Mouse (Mus musculus): ENCODE measurements at regions not wholly inside any gene's neighbourhood (a gene's known extent, or its start where the extent isn't known, plus 50 kb on each side); places are given as distances from the start of the nearest gene placed in this dataset.

GRCm38 (mm10) chr12:110186911-110187245 lies 92.0 kb upstream of the Dio3 start:
- WGBS, result 13% methylated on average over 10 of the region's 10 CpGs
- no peak for TF ChIP-seq POLR2A (IDR thresholded peaks at IDR 0.05; ENCODE audit: borderline replicate concordance, control insufficient read depth, low read depth, low read length)
- no peak for TF ChIP-seq CTCF (IDR thresholded peaks at IDR 0.05; ENCODE audit: control insufficient read depth, insufficient read depth, low read length)
- H3K4me1 ChIP-seq (ENCODE audit: control insufficient read depth, insufficient read depth, low read length), result no peaks in the 10 kb centered on the region
- H3K27ac ChIP-seq (ENCODE audit: control insufficient read depth, insufficient read depth, low read depth, low read length, poor library complexity), result no peak overlapping the region
- H3K4me3 ChIP-seq (replicated peaks; ENCODE audit: control insufficient read depth, low read depth, low read length), result no peak overlapping the region

GRCm38 (mm10) chr12:110187246-110188135 lies 91.4 kb upstream of the Dio3 start:
- Histone ChIP-seq H3K27ac (ENCODE audit: control insufficient read depth, insufficient read depth, low read depth, low read length, poor library complexity) (no peak overlapping the region), H3K4me1 (ENCODE audit: control insufficient read depth, insufficient read depth, low read length) (no peaks in the 10 kb centered on the region), H3K4me3 (replicated peaks; ENCODE audit: control insufficient read depth, low read depth, low read length) (no peak overlapping the region)
- WGBS, result 8% methylated on average over 49 of the region's 49 CpGs
- no peak for TF ChIP-seq POLR2A (IDR thresholded peaks at IDR 0.05; ENCODE audit: borderline replicate concordance, control insufficient read depth, low read depth, low read length)
- TF ChIP-seq CTCF (IDR thresholded peaks at IDR 0.05; ENCODE audit: control insufficient read depth, insufficient read depth, low read length), result no peak

- Histone ChIP-seq H3K27ac (ENCODE audit: control insufficient read depth, insufficient read depth, low read depth, low read length, poor library complexity) (no peak overlapping the region), H3K4me3 (replicated peaks; ENCODE audit: control insufficient read depth, low read depth, low read length) (no peak overlapping the region), H3K4me1 (ENCODE audit: control insufficient read depth, insufficient read depth, low read length) (no peaks in the 10 kb centered on the region)
- WGBS, result 5% methylated on average over 29 of the region's 29 CpGs
- TF ChIP-seq CTCF (IDR thresholded peaks at IDR 0.05; ENCODE audit: control insufficient read depth, insufficient read depth, low read length), result no peak
- no peak for TF ChIP-seq POLR2A (IDR thresholded peaks at IDR 0.05; ENCODE audit: borderline replicate concordance, control insufficient read depth, low read depth, low read length)
Observed at GRCm38 (mm10) chr12:110188136-110188631, 90.7 kb upstream of the Dio3 start.

GRCm38 (mm10) chr12:110188641-110189328 lies 90.1 kb upstream of the Dio3 start:
- TF ChIP-seq CTCF (IDR thresholded peaks at IDR 0.05; ENCODE audit: control insufficient read depth, insufficient read depth, low read length), result no peak
- no peak for TF ChIP-seq POLR2A (IDR thresholded peaks at IDR 0.05; ENCODE audit: borderline replicate concordance, control insufficient read depth, low read depth, low read length)
- Histone ChIP-seq H3K27ac (ENCODE audit: control insufficient read depth, insufficient read depth, low read depth, low read length, poor library complexity) (no peak overlapping the region), H3K4me1 (ENCODE audit: control insufficient read depth, insufficient read depth, low read length) (no peaks in the 10 kb centered on the region), H3K4me3 (replicated peaks; ENCODE audit: control insufficient read depth, low read depth, low read length) (no peak overlapping the region)
- 7% methylated on average over 39 of the region's 39 CpGs for WGBS

GRCm38 (mm10) chr12:110189329-110189642 lies 89.6 kb upstream of the Dio3 start:
- H3K4me1 ChIP-seq (ENCODE audit: control insufficient read depth, insufficient read depth, low read length), result no peaks in the 10 kb centered on the region
- no peak overlapping the region for H3K4me3 ChIP-seq (replicated peaks; ENCODE audit: control insufficient read depth, low read depth, low read length)
- 3% methylated on average over 19 of the region's 19 CpGs for WGBS
- TF ChIP-seq CTCF (IDR thresholded peaks at IDR 0.05; ENCODE audit: control insufficient read depth, insufficient read depth, low read length) (no peak), POLR2A (IDR thresholded peaks at IDR 0.05; ENCODE audit: borderline replicate concordance, control insufficient read depth, low read depth, low read length) (no peak)
- no peak overlapping the region for H3K27ac ChIP-seq (ENCODE audit: control insufficient read depth, insufficient read depth, low read depth, low read length, poor library complexity)

GRCm38 (mm10) chr12:110192186-110192585 lies 86.7 kb upstream of the Dio3 start:
- WGBS, result 76% methylated on average over 8 of the region's 8 CpGs
- Histone ChIP-seq H3K4me1 (ENCODE audit: control insufficient read depth, insufficient read depth, low read length) (no peaks in the 10 kb centered on the region), H3K27ac (ENCODE audit: control insufficient read depth, insufficient read depth, low read depth, low read length, poor library complexity) (no peak overlapping the region), H3K4me3 (replicated peaks; ENCODE audit: control insufficient read depth, low read depth, low read length) (no peak overlapping the region)
- no peak for TF ChIP-seq CTCF (IDR thresholded peaks at IDR 0.05; ENCODE audit: control insufficient read depth, insufficient read depth, low read length)
- no peak for TF ChIP-seq POLR2A (IDR thresholded peaks at IDR 0.05; ENCODE audit: borderline replicate concordance, control insufficient read depth, low read depth, low read length)

GRCm38 (mm10) chr12:110197366-110197765 lies 81.5 kb upstream of the Dio3 start:
- Histone ChIP-seq H3K4me1 (ENCODE audit: control insufficient read depth, insufficient read depth, low read length) (no peaks in the 10 kb centered on the region), H3K27ac (ENCODE audit: control insufficient read depth, insufficient read depth, low read depth, low read length, poor library complexity) (no peak overlapping the region), H3K4me3 (replicated peaks; ENCODE audit: control insufficient read depth, low read depth, low read length) (no peak overlapping the region)
- TF ChIP-seq CTCF (IDR thresholded peaks at IDR 0.05; ENCODE audit: control insufficient read depth, insufficient read depth, low read length), result no peak
- no peak for TF ChIP-seq POLR2A (IDR thresholded peaks at IDR 0.05; ENCODE audit: borderline replicate concordance, control insufficient read depth, low read depth, low read length)
- 93% methylated on average over 3 of the region's 3 CpGs for whole genome bisulfite sequencing

GRCm38 (mm10) chr12:110200471-110200870 lies 78.4 kb upstream of the Dio3 start:
- no peak overlapping the region for H3K4me3 ChIP-seq (replicated peaks; ENCODE audit: control insufficient read depth, low read depth, low read length)
- no peak for TF ChIP-seq CTCF (IDR thresholded peaks at IDR 0.05; ENCODE audit: control insufficient read depth, insufficient read depth, low read length)
- no peak for TF ChIP-seq POLR2A (IDR thresholded peaks at IDR 0.05; ENCODE audit: borderline replicate concordance, control insufficient read depth, low read depth, low read length)
- 89% methylated on average over 7 of the region's 7 CpGs for WGBS

More at GRCm38 (mm10) chr12:110200471-110200870, 78.4 kb upstream of the Dio3 start:
- Histone ChIP-seq H3K4me1 (ENCODE audit: control insufficient read depth, insufficient read depth, low read length) (no peaks in the 10 kb centered on the region), H3K27ac (ENCODE audit: control insufficient read depth, insufficient read depth, low read depth, low read length, poor library complexity) (no peak overlapping the region)

All from bone marrow, adult 2 months (tissue).